Mouse (Mus musculus) kidney, adult 2 months (tissue): ENCODE measurements around the gene Fam20a. TPM values are rescaled to one million over a fixed set of nuclear protein-coding genes. Genes with fewer than 3 reads are reported as not detected.

Source experiments
- DNase-seq: peaks from one replicate; pipeline ENCODE4 v3.0.0; 2021
- H3K27ac ChIP-seq: fragments of 200-500 bp; 2 replicates; pipeline ENCODE4 v1.5.1; 2012; ENCODE audit warnings: low read depth, low read length, control low read depth, inconsistent platforms; ENCODE audit not compliant: insufficient read depth
- H3K27me3 ChIP-seq: fragments of 200-500 bp; replicated peaks from 2 replicates; pipeline ENCODE4 v1.6.1; 2012; ENCODE audit warnings: mild to moderate bottlenecking, moderate library complexity, low read length, inconsistent platforms; ENCODE audit not compliant: control insufficient read depth, insufficient read depth
- H3K36me3 ChIP-seq: fragments of 200-500 bp; 2 replicates; pipeline ENCODE4 v1.6.1; 2012; ENCODE audit warnings: mild to moderate bottlenecking, moderate library complexity, low read length, inconsistent platforms; ENCODE audit not compliant: control insufficient read depth, insufficient read depth
- H3K4me1 ChIP-seq: fragments of 200-500 bp; 2 replicates; pipeline ENCODE4 v1.6.1; 2011; ENCODE audit warnings: low read length; ENCODE audit not compliant: control insufficient read depth, insufficient read depth
- H3K4me3 ChIP-seq: fragments of 200-500 bp; 2 replicates; pipeline ENCODE4 v1.5.1; 2011; ENCODE audit warnings: mild to moderate bottlenecking, low read depth, low read length, control low read depth; ENCODE audit not compliant: insufficient read depth
- CTCF ChIP-seq: fragments of 200-500 bp; conservative IDR thresholded peaks from 2 replicates; pipeline ENCODE4 v1.5.1; 2011; ENCODE audit warnings: low read depth, mild to moderate bottlenecking, control low read depth, low read length, moderate library complexity, mixed read lengths; ENCODE audit not compliant: insufficient read depth, insufficient read length
- POLR2A ChIP-seq: fragments of 200-500 bp; IDR thresholded peaks from one replicate; pipeline ENCODE4 v1.6.1; 2011; ENCODE audit warnings: low read depth, low read length, control low read depth
- WGBS: fragments of 180-500 bp; shearing (Covaris S2); methylation state at CpG from one replicate; pipeline ENCODE4 v1.1.7; 2018; 5-methylcytosine and 5-hydroxymethylcytosine counted together
- polyA plus RNA-seq: library from polyadenylated mRNA; depleted of rRNA; stranded (reverse); fragments of >200 nt; gene quantifications from 2 replicates; pipeline ENCODE4 v1.2.3, GENCODE M21; 2012

The Fam20a gene
- polyA plus RNA-seq, 1 experiment: 7.5 TPM

GRCm38 (mm10) chr11:109697089-109697643 is 24.9 kb downstream of the Fam20a start:
- Histone ChIP-seq H3K4me3 (no peak overlapping the region), H3K27me3 (no peaks in the 10 kb centered on the region), H3K36me3 (no peaks in the 10 kb centered on the region), H3K4me1 (peaks cover 10% of the 10 kb centered on the region), H3K27ac (no peak overlapping the region)
- 90% methylated on average over 5 of the region's 5 CpGs for WGBS
- no peak for TF ChIP-seq CTCF
- TF ChIP-seq POLR2A: no peak
- no peak for DNase-seq

GRCm38 (mm10) chr11:109696519-109696918 is 25.6 kb downstream of the Fam20a start:
- TF ChIP-seq POLR2A: no peak
- TF ChIP-seq CTCF: no peak

GRCm38 (mm10) chr11:109692737-109693136 is 29.3 kb downstream of the Fam20a start:
- DNase-seq: no peak
- WGBS: 35% methylated on average over 3 of the region's 3 CpGs
- no peaks in the 10 kb centered on the region for H3K36me3 ChIP-seq
- TF ChIP-seq POLR2A: no peak
- TF ChIP-seq CTCF: no peak
- H3K4me3 ChIP-seq: no peak overlapping the region
- H3K27ac ChIP-seq: no peak overlapping the region
- no peaks in the 10 kb centered on the region for H3K27me3 ChIP-seq
- H3K4me1 ChIP-seq: no peaks in the 10 kb centered on the region

More at GRCm38 (mm10) chr11:109696519-109696918, 25.6 kb downstream of the Fam20a start:
- 89% methylated on average over 4 of the region's 4 CpGs for WGBS
- H3K27me3 ChIP-seq: no peaks in the 10 kb centered on the region
- no peak overlapping the region for H3K27ac ChIP-seq
- peaks cover 6% of the 10 kb centered on the region for H3K4me1 ChIP-seq
- no peaks in the 10 kb centered on the region for H3K36me3 ChIP-seq
- no peak overlapping the region for H3K4me3 ChIP-seq
- DNase-seq: no peak

GRCm38 (mm10) chr11:109689539-109689938 is 32.5 kb downstream of the Fam20a start:
- Histone ChIP-seq H3K4me1 (no peaks in the 10 kb centered on the region), H3K4me3 (no peak overlapping the region), H3K27me3 (no peaks in the 10 kb centered on the region), H3K36me3 (no peaks in the 10 kb centered on the region), H3K27ac (no peak overlapping the region)
- DNase-seq: no peak
- TF ChIP-seq CTCF (no peak), POLR2A (no peak)
- WGBS: 81% methylated on average over 4 of the region's 4 CpGs

- H3K27me3 ChIP-seq: no peaks in the 10 kb centered on the region
- H3K4me1 ChIP-seq: no peaks in the 10 kb centered on the region
- 94% methylated on average over 6 of the region's 6 CpGs for WGBS
- DNase-seq: no peak
- no peaks in the 10 kb centered on the region for H3K36me3 ChIP-seq
- no peak for TF ChIP-seq CTCF
- no peak for TF ChIP-seq POLR2A
- no peak overlapping the region for H3K4me3 ChIP-seq
- H3K27ac ChIP-seq: no peak overlapping the region
Measured at GRCm38 (mm10) chr11:109682221-109682620, 39.9 kb downstream of the Fam20a start.

GRCm38 (mm10) chr11:109681556-109681955 is 40.5 kb downstream of the Fam20a start:
- WGBS: 80% methylated on average over 3 of the region's 3 CpGs
- H3K36me3 ChIP-seq: no peaks in the 10 kb centered on the region
- H3K27me3 ChIP-seq: no peaks in the 10 kb centered on the region
- H3K4me1 ChIP-seq: no peaks in the 10 kb centered on the region
- no peak overlapping the region for H3K27ac ChIP-seq
- DNase-seq: no peak
- TF ChIP-seq CTCF (no peak), POLR2A (no peak)
- H3K4me3 ChIP-seq: no peak overlapping the region

- Histone ChIP-seq H3K27ac (no peak overlapping the region), H3K36me3 (no peaks in the 10 kb centered on the region), H3K4me3 (no peak overlapping the region), H3K4me1 (no peaks in the 10 kb centered on the region), H3K27me3 (no peaks in the 10 kb centered on the region)
- DNase-seq: no peak
- WGBS: 71% methylated on average over 9 of the region's 9 CpGs
- TF ChIP-seq POLR2A: no peak
- no peak for TF ChIP-seq CTCF
Measured at GRCm38 (mm10) chr11:109680934-109681333, 41.1 kb downstream of the Fam20a start.
